Mouse (Mus musculus): ENCODE results near the gene Zfp865. TPM values are rescaled to one million over a fixed set of nuclear protein-coding genes. Genes with fewer than 3 reads are reported as not detected.

The Zfp865 gene
- 6.1 and 6.5 TPM in 2 replicates for polyA plus RNA-seq (2015; fragmentation: Nextera tagmentation; extraction: Ambion mirVana)

DNA sequence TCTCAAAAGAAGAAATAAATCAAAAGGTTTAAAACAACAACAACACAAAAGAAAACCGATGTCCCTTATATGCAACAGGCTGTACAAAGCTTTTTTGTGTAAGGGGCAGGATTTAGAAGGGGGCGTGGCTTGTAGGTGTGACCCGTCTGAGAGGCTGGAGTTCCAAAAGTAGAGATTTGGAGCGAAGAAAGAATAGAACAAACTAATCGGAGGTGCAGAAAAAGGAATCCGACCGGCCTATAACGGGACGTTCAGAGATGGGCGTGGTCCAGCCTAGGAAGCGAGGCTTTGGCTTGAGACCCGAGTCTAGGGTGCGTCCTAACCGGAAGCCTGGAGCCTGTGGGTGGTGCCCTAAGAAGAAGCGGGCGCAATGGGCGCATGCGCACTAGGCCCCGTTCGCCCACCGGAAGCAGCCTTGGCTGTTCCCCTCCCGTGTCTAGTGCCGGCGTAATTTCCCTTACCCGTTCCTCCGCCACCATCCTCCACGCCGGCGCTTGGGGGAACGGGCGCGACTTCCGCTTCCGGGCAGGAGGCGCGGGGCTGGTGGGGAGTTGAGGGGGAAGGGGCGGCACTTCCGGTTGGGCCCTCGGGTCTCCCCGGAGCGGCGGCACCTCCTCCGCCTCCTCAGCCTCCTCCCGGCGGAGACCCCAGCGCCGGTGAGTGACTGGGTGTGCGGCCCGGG is at the start of gene Zfp865, which contains the start of gene Ccdc106:
Zfp865 (plus strand) TSS at position 377 of the 682 bp plus-strand sequence.
Ccdc106 (plus strand) TSS at position 554 of the 682 bp plus-strand sequence.
- Histone ChIP-seq H3K4me3 (peak within 1 kb of the TSS; percentile 72), H3K27ac (replicated peaks) (peak within 1 kb of the TSS; percentile 94), H3K9me3 (no peaks in the 10 kb centered on the region), H3K4me1 (peaks cover 24% of the 10 kb centered on the region), H3K27me3 (no peaks in the 10 kb centered on the region), H3K36me3 (peaks cover 26% of the 10 kb centered on the region), H3K9ac (replicated peaks) (peak within 1 kb of the TSS; percentile 87), H3K4me2 (replicated peaks) (peak within 1 kb of the TSS; percentile 76)
- WGBS: under 1% methylated on average over 49 of the region's 49 CpGs
- peak; percentile 92 for ATAC-seq (replicated peaks)

DNA sequence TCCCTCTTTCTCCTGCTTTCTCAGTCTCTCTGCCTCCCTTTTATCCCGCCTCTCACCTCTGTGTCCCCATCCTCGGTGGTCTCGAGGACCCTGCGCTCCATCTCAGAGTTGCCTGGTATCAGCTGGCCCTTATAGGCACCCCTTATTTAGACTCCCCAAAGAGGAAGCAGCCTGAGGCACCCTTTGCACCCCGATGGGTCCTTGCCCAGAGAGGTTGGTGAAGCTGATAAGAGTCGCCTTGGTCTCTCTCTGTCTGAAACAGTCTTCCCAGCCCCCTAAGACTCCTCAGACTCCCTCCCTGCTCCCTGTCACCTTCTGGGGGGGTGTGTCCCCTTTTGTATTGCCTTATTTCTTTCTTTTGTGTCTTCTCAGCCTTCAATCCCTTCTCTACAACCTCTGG is 49.1 kb upstream of the Zfp865 start, which contains the start of gene Sbk3:
Sbk3 (minus strand) TSS at position 101 of the 400 bp plus-strand sequence.
- ATAC-seq (replicated peaks): no peak
- Histone ChIP-seq H3K9ac (replicated peaks) (no peak within 1 kb of the TSS), H3K27ac (replicated peaks) (no peak within 1 kb of the TSS), H3K9me3 (no peaks in the 10 kb centered on the region), H3K4me1 (no peaks in the 10 kb centered on the region), H3K36me3 (no peaks in the 10 kb centered on the region), H3K4me3 (no peak within 1 kb of the TSS), H3K4me2 (replicated peaks) (no peak within 1 kb of the TSS), H3K27me3 (no peaks in the 10 kb centered on the region)
- WGBS: 40% methylated on average over 6 of the region's 6 CpGs

DNA sequence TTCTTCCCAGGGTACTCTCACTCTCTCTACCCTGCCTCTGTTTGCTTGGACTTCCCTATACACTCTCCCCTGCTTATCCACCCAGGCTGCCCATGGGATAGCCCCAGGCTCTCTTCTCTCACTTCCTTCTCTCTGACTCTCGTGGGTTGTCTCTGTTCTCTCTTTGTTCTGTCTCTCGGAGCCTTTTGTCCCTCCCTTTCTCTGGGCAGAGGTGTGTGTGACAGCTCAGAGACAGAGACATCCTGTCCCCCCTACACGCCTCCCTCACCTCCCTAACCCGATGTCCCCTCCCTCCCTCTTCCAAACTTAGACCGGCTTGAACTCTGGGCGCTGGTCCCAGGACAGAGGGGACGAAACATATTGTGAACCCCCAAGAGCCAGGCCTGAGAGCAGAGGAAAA is 48.5 kb upstream of the Zfp865 start:
- Histone ChIP-seq H3K9me3 (no peaks in the 10 kb centered on the region), H3K36me3 (no peaks in the 10 kb centered on the region), H3K9ac (replicated peaks) (no peak overlapping the region), H3K27ac (replicated peaks) (no peak overlapping the region), H3K4me2 (replicated peaks) (no peak overlapping the region), H3K4me3 (no peak overlapping the region), H3K27me3 (no peaks in the 10 kb centered on the region), H3K4me1 (no peaks in the 10 kb centered on the region)
- ATAC-seq (replicated peaks): no peak
- 28% methylated on average over 7 of the region's 7 CpGs for WGBS

DNA sequence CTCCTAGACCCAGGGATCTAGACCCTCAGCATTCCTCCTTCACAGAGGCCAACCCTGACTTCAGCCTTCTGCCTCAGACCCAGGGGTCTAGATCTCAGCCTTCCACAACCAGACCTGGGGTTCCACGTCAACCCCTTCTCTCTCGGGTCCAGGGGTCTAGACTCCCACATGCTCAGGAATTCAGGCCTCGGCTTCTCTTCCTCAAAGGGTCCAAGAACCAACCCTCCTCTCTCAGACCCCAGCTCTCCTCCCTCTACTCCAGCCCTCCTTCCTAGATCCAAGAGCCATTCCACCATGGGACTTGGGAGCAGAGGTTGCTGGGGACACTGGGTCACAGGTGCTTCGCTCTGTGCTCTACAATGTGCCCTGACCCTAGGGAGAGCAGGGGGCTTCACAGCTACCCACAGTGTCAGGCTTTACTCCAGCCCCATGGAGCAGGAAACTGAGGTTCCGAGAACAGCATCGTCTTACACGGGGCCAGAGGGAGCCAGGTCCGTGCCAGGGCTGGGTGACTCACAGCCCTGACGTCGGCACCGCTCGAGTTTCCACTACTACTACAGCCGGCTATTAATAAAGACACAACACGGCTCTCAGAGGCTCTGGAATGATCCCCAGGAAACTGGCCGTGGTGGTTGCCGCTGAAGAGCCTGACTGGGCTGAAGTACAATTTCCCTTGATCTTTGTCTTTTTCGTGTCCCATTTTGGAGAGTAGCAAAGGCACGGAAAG is 47.7 kb upstream of the Zfp865 start:
- Histone ChIP-seq H3K27ac (replicated peaks) (no peak overlapping the region), H3K36me3 (no peaks in the 10 kb centered on the region), H3K4me3 (no peak overlapping the region), H3K4me2 (replicated peaks) (no peak overlapping the region), H3K27me3 (no peaks in the 10 kb centered on the region), H3K9ac (replicated peaks) (no peak overlapping the region), H3K9me3 (no peaks in the 10 kb centered on the region), H3K4me1 (no peaks in the 10 kb centered on the region)
- WGBS: 84% methylated on average over 18 of the region's 18 CpGs
- no peak for ATAC-seq (replicated peaks)

DNA sequence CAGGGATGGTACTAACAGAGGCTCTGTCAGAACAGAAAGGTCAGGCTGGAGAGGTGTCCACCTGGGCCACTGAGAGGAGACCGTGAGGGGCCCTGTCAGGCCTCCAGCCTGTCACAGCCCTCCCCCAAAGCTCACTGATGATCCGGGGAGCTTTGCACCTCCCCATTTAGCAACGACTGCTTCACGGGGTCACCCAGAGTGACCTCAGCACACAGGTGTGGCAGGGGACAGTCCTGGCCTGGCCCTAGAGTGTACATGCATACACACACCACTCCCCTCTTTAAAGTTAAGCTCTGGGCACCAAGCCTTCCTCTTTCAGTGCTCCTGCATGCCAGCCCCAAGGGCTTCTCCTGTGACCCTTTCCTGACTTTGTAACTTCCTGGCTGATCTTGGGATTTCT is 44.7 kb upstream of the Zfp865 start:
- ATAC-seq (replicated peaks): no peak
- no peaks in the 10 kb centered on the region for H3K4me1 ChIP-seq
- H3K9ac ChIP-seq (replicated peaks): no peak overlapping the region
- no peak overlapping the region for H3K4me3 ChIP-seq
- H3K4me2 ChIP-seq (replicated peaks): no peak overlapping the region
- H3K27ac ChIP-seq (replicated peaks): no peak overlapping the region
- H3K36me3 ChIP-seq: no peaks in the 10 kb centered on the region
- no peaks in the 10 kb centered on the region for H3K27me3 ChIP-seq
- H3K9me3 ChIP-seq: no peaks in the 10 kb centered on the region
- 71% methylated on average over 4 of the region's 4 CpGs for WGBS

DNA sequence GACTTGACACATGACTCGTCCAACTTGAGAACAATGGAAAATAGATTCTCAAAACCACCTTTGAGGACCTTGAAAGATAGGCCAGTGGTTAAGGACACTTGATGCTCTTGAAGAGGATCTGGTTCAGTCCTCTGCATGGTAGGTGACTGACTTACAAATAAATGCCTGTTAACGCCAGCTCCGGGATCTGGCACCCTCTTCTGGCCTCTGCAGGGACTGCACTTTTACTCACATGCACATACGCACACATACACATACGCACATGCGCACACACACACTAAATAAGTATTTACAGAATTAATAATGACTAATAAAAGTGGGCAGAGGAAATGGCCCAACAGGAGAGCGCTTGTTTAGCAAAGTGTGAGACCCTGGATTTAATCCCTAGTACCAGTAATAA is 43.3 kb upstream of the Zfp865 start:
- H3K9me3 ChIP-seq: no peaks in the 10 kb centered on the region
- no peak overlapping the region for H3K9ac ChIP-seq (replicated peaks)
- no peak overlapping the region for H3K4me2 ChIP-seq (replicated peaks)
- no peaks in the 10 kb centered on the region for H3K27me3 ChIP-seq
- 90% methylated on average over 7 of the region's 7 CpGs for WGBS
- no peaks in the 10 kb centered on the region for H3K36me3 ChIP-seq
- no peak overlapping the region for H3K4me3 ChIP-seq
- no peak overlapping the region for H3K27ac ChIP-seq (replicated peaks)
- H3K4me1 ChIP-seq: no peaks in the 10 kb centered on the region
- no peak for ATAC-seq (replicated peaks)

DNA sequence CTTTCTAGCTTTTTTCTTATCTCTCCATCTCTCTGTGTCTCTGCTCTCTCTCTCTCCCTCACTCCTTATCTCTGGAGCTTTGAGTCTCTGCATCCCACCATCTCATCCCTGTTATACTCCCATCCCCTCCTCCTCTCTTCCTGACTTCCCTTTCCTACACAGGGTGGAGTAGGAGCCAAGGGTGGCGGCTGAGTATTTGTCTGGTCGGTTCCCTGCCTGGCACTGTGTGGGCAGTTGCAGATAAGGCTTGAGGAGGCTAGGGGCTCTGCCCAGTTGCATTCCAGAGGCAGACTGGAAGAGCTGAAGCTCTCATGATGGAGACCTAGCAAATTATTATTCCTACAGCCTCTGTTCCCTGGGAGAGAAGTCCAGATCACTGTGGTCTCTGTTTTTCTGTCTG is 31.9 kb upstream of the Zfp865 start:
- H3K4me1 ChIP-seq: peaks cover 5% of the 10 kb centered on the region; the same call in 1 of the 2 replicates
- H3K4me3 ChIP-seq: no peak overlapping the region
- H3K4me2 ChIP-seq (replicated peaks): no peak overlapping the region
- 74% methylated on average over 2 of the region's 2 CpGs for WGBS
- no peak overlapping the region for H3K27ac ChIP-seq (replicated peaks)
- no peak overlapping the region for H3K9ac ChIP-seq (replicated peaks)
- peaks cover 18% of the 10 kb centered on the region for H3K36me3 ChIP-seq
- H3K27me3 ChIP-seq: no peaks in the 10 kb centered on the region
- no peaks in the 10 kb centered on the region for H3K9me3 ChIP-seq
- no peak for ATAC-seq (replicated peaks)

DNA sequence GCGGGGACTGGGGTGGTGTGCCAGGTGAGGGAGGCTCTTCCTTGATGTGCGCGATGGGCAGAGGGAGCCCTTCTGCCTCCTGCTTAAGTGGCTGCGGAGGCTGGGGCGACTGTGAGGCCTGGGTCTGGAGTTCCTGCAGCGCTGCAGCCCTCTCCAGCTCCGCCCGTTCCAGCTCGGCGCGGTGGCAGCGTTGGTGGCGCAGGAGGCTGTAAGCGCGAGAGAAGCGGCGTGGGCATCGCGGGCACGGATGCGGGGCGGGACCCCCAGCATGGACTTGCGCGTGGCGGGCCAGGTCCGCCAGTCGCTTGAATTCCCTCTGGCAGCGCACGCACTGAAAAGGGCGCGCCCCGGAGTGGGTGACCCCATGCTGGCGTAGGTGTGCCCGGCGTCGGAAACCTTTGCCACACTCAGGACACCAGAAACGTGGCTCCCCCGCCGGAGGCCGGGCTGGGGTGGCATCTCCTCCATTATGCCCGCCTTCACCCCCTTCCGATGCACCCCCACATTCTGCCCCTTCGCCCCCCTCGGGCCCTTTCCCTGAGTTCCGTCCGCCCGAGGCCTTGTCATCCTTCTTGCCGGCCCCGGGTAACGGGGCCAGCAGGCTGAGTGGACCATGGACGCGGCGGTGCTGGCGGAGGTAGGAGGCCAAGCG is 26.7 kb upstream of the Zfp865 start:
- Histone ChIP-seq H3K27me3 (no peaks in the 10 kb centered on the region), H3K4me2 (replicated peaks) (peak overlapping the region; percentile 85), H3K9ac (replicated peaks) (0 out of 2 replicates have a peak overlapping the region, but pooled peaks have one; percentile 4), H3K4me3 (peak overlapping the region; percentile 72), H3K9me3 (no peaks in the 10 kb centered on the region), H3K36me3 (peaks cover 33% of the 10 kb centered on the region), H3K27ac (replicated peaks) (no peak overlapping the region), H3K4me1 (peaks cover 34% of the 10 kb centered on the region)
- ATAC-seq (replicated peaks): no peak
- WGBS: 45% methylated on average over 55 of the region's 55 CpGs

DNA sequence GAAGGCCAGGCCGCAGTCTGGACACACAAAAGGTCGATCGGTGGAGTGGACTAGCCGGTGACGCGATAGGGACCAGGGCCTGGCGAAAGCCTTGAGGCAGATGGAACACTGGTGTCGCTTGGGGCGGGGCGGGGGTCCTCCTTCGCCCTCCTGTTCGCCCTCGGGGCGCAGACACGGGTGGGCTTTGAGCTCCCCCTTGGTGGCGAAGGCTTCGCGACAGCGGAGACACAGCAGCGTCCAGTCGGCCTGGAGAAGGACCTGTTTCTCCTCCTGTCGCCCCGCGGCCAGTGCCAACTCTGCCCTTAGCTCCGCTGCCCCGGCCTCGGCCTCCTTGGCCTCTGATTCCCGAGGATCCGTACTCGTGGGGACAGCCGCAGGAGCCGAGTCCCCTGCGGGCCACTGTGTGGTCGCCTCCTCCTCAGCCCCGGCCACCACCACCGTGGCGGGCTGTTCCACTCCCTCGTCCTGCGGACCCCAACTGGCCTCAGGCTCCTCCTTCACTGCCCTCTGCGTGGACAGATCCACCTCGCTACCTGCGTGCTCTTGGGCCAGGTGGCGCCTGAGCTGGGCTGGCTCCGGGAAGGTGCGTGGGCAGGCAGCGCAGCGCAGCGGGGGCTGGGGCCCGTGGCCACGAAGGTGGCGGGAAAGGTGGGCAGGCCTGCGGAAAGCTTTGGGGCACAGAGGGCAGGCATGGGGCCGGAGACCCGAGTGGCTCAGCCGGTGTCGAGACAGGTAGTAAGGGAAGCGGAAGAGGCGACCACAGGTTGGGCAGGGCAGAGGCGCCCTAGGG is 26.0 kb upstream of the Zfp865 start:
- Histone ChIP-seq H3K27ac (replicated peaks) (no peak overlapping the region), H3K36me3 (peaks cover 33% of the 10 kb centered on the region), H3K4me3 (peak overlapping the region; percentile 72), H3K4me2 (replicated peaks) (peak overlapping the region; percentile 85), H3K27me3 (no peaks in the 10 kb centered on the region), H3K4me1 (peaks cover 34% of the 10 kb centered on the region), H3K9me3 (no peaks in the 10 kb centered on the region), H3K9ac (replicated peaks) (peak overlapping the region; percentile 88; the same call in 1 of the 2 replicates)
- WGBS: 57% methylated on average over 59 of the region's 59 CpGs
- ATAC-seq (replicated peaks): no peak

DNA sequence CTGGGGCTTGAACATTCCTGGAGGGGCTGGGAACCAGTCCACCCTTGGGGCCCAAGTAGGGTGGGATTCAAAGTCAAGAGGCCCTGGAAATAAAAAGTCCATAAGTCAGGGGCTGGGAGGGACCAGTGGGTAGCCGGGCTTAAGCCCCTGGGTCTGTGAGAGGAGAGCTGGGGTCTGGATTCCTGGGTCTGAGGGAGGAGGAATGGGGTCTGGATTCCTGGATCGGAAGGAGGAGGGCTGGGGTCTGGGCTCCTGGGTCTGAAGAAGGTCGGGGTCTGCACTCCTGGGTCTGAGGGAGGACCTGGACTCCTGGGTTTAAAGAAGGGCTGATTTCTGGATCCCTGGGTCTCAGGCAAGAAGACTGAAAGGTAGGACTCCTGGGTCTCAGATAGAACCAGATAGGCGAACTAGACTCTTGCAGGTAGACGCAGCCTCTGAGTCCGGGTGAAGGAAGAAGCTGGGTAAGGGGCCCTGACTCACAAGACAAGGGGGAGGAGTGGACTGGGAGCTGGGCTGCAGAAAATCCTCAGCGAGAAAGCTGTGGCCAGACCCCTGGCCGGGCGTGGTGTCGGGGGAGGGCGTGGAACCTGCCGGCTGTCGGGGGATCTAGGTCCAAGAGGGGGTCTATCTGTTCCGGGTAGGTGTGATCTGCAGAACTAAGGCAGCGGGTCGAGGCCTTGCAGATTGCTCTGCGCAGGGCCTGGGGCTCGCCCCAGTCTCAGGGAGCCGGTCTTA is 24.7 kb upstream of the Zfp865 start:
- Histone ChIP-seq H3K27me3 (no peaks in the 10 kb centered on the region), H3K27ac (replicated peaks) (peak overlapping the region; percentile 72), H3K36me3 (peaks cover 33% of the 10 kb centered on the region), H3K4me3 (peak overlapping the region; percentile 72), H3K9me3 (no peaks in the 10 kb centered on the region), H3K4me1 (peaks cover 34% of the 10 kb centered on the region), H3K4me2 (replicated peaks) (peak overlapping the region; percentile 85), H3K9ac (replicated peaks) (peak overlapping the region; percentile 88)
- 6% methylated on average over 19 of the region's 19 CpGs for WGBS
- peak; percentile 17 for ATAC-seq (replicated peaks)

All from forebrain, embryonic 15.5 days (tissue).